Mouse (Mus musculus): ENCODE measurements around the gene Colgalt2. TPM values are rescaled to one million over a fixed set of nuclear protein-coding genes. Genes with fewer than 3 reads are reported as not detected.
"Not testable (repeated sequence)": the region's sequence is repeated elsewhere in the genome, so short reads cannot be mapped to it uniquely, and the experiment has no call there.

The Colgalt2 gene
- 1.7 and 2.7 TPM in 2 replicates for polyA plus RNA-seq (2014; fragmentation: Nextera tagmentation; extraction: Ambion mirVana)

- Histone ChIP-seq H3K9ac (ENCODE audit: low read length) (peak within 1 kb of the TSS; percentile 62), H3K27me3 (replicated peaks; ENCODE audit: control insufficient read depth, insufficient read depth, low read length) (peaks cover 24% of the 10 kb centered on the region), H3K4me1 (replicated peaks; ENCODE audit: control insufficient read depth, insufficient read depth, low read length) (peaks cover 7% of the 10 kb centered on the region; the same call in 1 of the 2 replicates), H3K4me2 (ENCODE audit: low read length) (peak within 1 kb of the TSS; percentile 95), H3K27ac (ENCODE audit: low read depth) (no peak within 1 kb of the TSS), H3K9me3 (ENCODE audit: control insufficient read depth, low read length) (no peaks in the 10 kb centered on the region), H3K4me3 (ENCODE audit: low read depth, low read length) (peak within 1 kb of the TSS; percentile 65), H3K36me3 (ENCODE audit: control insufficient read depth, insufficient read depth, low read length) (no peaks in the 10 kb centered on the region)
- under 1% methylated on average over 64 of the region's 70 CpGs for WGBS
- ATAC-seq (replicated peaks; ENCODE audit: low FRiP score, low TSS enrichment, low read depth) (peak; percentile 85), DNase-seq (ENCODE audit: low spot score) (peak; percentile 73)
Observed at GRCm38 (mm10) chr1:152399790-152400555, at the start of gene Colgalt2. Gene Colgalt2 (plus strand): TSS chr1:152399830.

DNA sequence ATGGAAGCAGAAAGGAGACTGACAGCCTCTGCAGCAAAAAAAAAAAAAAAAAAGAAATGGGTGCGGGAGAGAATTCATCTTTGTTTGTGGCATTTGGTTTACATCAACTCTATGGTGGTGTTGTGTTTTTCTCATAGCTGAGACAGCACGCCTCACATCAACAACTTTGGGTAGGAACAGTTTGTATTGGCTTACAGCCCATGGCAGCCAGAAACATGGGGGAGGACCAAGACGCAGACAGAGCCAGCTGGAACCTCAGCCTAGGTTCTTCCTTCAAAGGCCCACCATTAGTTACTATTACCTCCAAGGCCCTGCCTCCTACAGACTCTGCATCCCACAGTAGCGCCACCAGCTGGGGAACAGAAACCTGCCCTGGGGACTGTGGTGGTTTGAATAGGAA, 42.9 kb upstream of the Colgalt2 start:
- H3K4me2 ChIP-seq (ENCODE audit: low read length), result no peak overlapping the region
- ATAC-seq (replicated peaks; ENCODE audit: low FRiP score, low TSS enrichment, low read depth) (no peak), DNase-seq (ENCODE audit: low spot score) (no peak)
- H3K9me3 ChIP-seq (ENCODE audit: control insufficient read depth, low read length), result no peaks in the 10 kb centered on the region
- H3K9ac ChIP-seq (ENCODE audit: low read length), result no peak overlapping the region
- H3K4me3 ChIP-seq (ENCODE audit: low read depth, low read length), result no peak overlapping the region
- 73% methylated on average over 4 of the region's 4 CpGs for WGBS
- no peaks in the 10 kb centered on the region for H3K27me3 ChIP-seq (replicated peaks; ENCODE audit: control insufficient read depth, insufficient read depth, low read length)
- no peaks in the 10 kb centered on the region for H3K4me1 ChIP-seq (replicated peaks; ENCODE audit: control insufficient read depth, insufficient read depth, low read length)
- no peak overlapping the region for H3K27ac ChIP-seq (ENCODE audit: low read depth)
- H3K36me3 ChIP-seq (ENCODE audit: control insufficient read depth, insufficient read depth, low read length), result no peaks in the 10 kb centered on the region

DNA sequence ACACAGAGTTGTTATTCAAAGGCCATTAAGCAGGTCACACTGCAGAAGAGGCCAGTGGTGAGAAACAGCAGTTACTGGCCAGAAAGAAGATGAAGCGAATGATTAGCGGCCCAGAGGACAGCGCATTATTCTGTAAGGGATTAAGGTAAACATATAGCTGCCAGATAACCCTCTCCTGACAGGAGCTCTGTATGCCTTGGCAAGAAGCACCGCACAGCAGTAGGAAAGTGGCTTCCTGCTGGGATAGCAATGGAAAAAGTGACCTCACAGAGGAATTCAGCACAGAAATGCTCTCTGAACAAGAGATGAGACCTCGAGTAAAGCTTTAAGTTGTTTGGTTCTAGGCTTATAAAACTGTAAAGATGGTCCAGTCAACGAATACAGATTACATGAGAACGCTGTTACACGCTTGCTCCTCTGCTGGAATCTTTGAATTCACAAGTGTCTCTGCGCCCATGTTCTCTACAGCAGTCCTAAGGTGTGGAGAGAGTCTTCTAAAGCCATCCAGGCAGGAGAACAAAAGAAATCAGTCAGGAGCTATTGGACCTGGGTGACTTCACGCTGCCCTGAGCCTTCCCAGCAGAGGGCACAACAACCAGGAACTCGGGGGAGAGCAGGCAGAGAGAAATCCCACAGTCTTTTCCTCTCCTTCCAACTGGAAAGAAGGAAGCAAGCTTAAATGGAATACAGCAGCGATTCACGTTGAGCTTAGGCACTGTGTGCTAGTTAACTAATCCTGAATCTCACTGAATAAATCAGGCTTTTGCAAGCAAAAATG, 31.1 kb upstream of the Colgalt2 start:
- no peak; the same call in 1 of the 2 replicates for ATAC-seq (replicated peaks; ENCODE audit: low FRiP score, low TSS enrichment, low read depth)
- 36% methylated on average over 13 of the region's 13 CpGs for WGBS
- H3K27ac ChIP-seq (ENCODE audit: low read depth), result peak overlapping the region; percentile 80

GRCm38 (mm10) chr1:152369139-152369538, 30.5 kb upstream of the Colgalt2 start:
- Histone ChIP-seq H3K27me3 (replicated peaks; ENCODE audit: control insufficient read depth, insufficient read depth, low read length) (no peaks in the 10 kb centered on the region), H3K9ac (ENCODE audit: low read length) (no peak overlapping the region), H3K36me3 (ENCODE audit: control insufficient read depth, insufficient read depth, low read length) (peaks cover 26% of the 10 kb centered on the region), H3K27ac (ENCODE audit: low read depth) (0 out of 2 replicates have a peak overlapping the region, but pooled peaks have one; percentile 80), H3K4me2 (ENCODE audit: low read length) (no peak overlapping the region), H3K9me3 (ENCODE audit: control insufficient read depth, low read length) (no peaks in the 10 kb centered on the region), H3K4me3 (ENCODE audit: low read depth, low read length) (no peak overlapping the region), H3K4me1 (replicated peaks; ENCODE audit: control insufficient read depth, insufficient read depth, low read length) (no peaks in the 10 kb centered on the region; the same call in 1 of the 2 replicates)
- peak; percentile 66 for DNase-seq (ENCODE audit: low spot score)
- WGBS, result 17% methylated on average over 4 of the region's 4 CpGs
- 0 out of 2 replicates have a peak, but pooled peaks have one; percentile 15 for ATAC-seq (replicated peaks; ENCODE audit: low FRiP score, low TSS enrichment, low read depth)

More for the DNA sequence above, 31.1 kb upstream of the Colgalt2 start:
- Histone ChIP-seq H3K9me3 (ENCODE audit: control insufficient read depth, low read length) (no peaks in the 10 kb centered on the region), H3K9ac (ENCODE audit: low read length) (no peak overlapping the region), H3K36me3 (ENCODE audit: control insufficient read depth, insufficient read depth, low read length) (peaks cover 23% of the 10 kb centered on the region), H3K4me3 (ENCODE audit: low read depth, low read length) (no peak overlapping the region), H3K4me1 (replicated peaks; ENCODE audit: control insufficient read depth, insufficient read depth, low read length) (no peaks in the 10 kb centered on the region; the same call in 1 of the 2 replicates), H3K4me2 (ENCODE audit: low read length) (no peak overlapping the region), H3K27me3 (replicated peaks; ENCODE audit: control insufficient read depth, insufficient read depth, low read length) (no peaks in the 10 kb centered on the region)
- DNase-seq (ENCODE audit: low spot score), result peak; percentile 51

DNA sequence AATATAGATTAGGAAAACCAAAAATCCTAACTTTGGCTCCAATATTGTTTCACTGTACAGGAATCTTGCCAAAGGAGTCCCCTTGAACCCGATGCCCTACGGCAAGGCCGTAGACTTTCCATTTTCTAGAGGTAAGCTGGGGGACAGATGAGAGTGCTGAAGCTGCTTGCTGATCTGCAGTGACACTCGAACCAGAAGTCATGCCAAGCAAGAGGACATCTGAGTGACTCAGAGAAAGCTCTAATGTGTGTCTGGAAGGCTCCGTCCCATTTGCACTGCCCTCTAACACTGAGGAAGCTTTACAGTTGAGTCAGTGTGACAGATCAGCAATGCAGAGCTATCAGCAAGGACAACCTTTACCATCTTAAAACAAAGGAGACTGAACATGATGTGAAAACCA, 21.3 kb upstream of the Colgalt2 start:
- Histone ChIP-seq H3K36me3 (ENCODE audit: control insufficient read depth, insufficient read depth, low read length) (peaks cover 70% of the 10 kb centered on the region), H3K4me2 (ENCODE audit: low read length) (no peak overlapping the region), H3K9me3 (ENCODE audit: control insufficient read depth, low read length) (no peaks in the 10 kb centered on the region), H3K4me1 (replicated peaks; ENCODE audit: control insufficient read depth, insufficient read depth, low read length) (no peaks in the 10 kb centered on the region), H3K27ac (ENCODE audit: low read depth) (no peak overlapping the region), H3K9ac (ENCODE audit: low read length) (no peak overlapping the region), H3K27me3 (replicated peaks; ENCODE audit: control insufficient read depth, insufficient read depth, low read length) (no peaks in the 10 kb centered on the region), H3K4me3 (ENCODE audit: low read depth, low read length) (no peak overlapping the region)
- DNase-seq (ENCODE audit: low spot score) (no peak), ATAC-seq (replicated peaks; ENCODE audit: low FRiP score, low TSS enrichment, low read depth) (no peak)
- WGBS, result 92% methylated on average over 5 of the region's 5 CpGs

GRCm38 (mm10) chr1:152384589-152384988, 15.0 kb upstream of the Colgalt2 start:
- no peak overlapping the region for H3K4me3 ChIP-seq (ENCODE audit: low read depth, low read length)
- WGBS, result 100% methylated on average over 1 of the region's 1 CpGs
- no peak for ATAC-seq (replicated peaks; ENCODE audit: low FRiP score, low TSS enrichment, low read depth)

GRCm38 (mm10) chr1:152385693-152386092, 13.9 kb upstream of the Colgalt2 start:
- not testable (repeated sequence) for ATAC-seq (replicated peaks; ENCODE audit: low FRiP score, low TSS enrichment, low read depth); H3K27ac ChIP-seq (ENCODE audit: low read depth); H3K27me3 ChIP-seq (replicated peaks; ENCODE audit: control insufficient read depth, insufficient read depth, low read length); H3K9me3 ChIP-seq (ENCODE audit: control insufficient read depth, low read length); H3K4me1 ChIP-seq (replicated peaks; ENCODE audit: control insufficient read depth, insufficient read depth, low read length); DNase-seq (ENCODE audit: low spot score)
- 29% methylated on average over 2 of the region's 4 CpGs for WGBS
- peak overlapping the region; percentile 87 for H3K4me2 ChIP-seq (ENCODE audit: low read length)
- peaks cover 23% of the 10 kb centered on the region for H3K36me3 ChIP-seq (ENCODE audit: control insufficient read depth, insufficient read depth, low read length)
- H3K9ac ChIP-seq (ENCODE audit: low read length), result peak overlapping the region; percentile 63
- peak overlapping the region; percentile 88 for H3K4me3 ChIP-seq (ENCODE audit: low read depth, low read length)

More at GRCm38 (mm10) chr1:152384589-152384988, 15.0 kb upstream of the Colgalt2 start:
- no peak for DNase-seq (ENCODE audit: low spot score)
- H3K27me3 ChIP-seq (replicated peaks; ENCODE audit: control insufficient read depth, insufficient read depth, low read length), result no peaks in the 10 kb centered on the region
- H3K36me3 ChIP-seq (ENCODE audit: control insufficient read depth, insufficient read depth, low read length), result peaks cover 34% of the 10 kb centered on the region
- H3K9ac ChIP-seq (ENCODE audit: low read length), result no peak overlapping the region
- H3K4me2 ChIP-seq (ENCODE audit: low read length), result no peak overlapping the region
- H3K27ac ChIP-seq (ENCODE audit: low read depth), result no peak overlapping the region
- H3K4me1 ChIP-seq (replicated peaks; ENCODE audit: control insufficient read depth, insufficient read depth, low read length), result no peaks in the 10 kb centered on the region
- H3K9me3 ChIP-seq (ENCODE audit: control insufficient read depth, low read length), result no peaks in the 10 kb centered on the region

- H3K27ac ChIP-seq (ENCODE audit: low read depth), result no peak within 1 kb of the TSS
- ATAC-seq (replicated peaks; ENCODE audit: low FRiP score, low TSS enrichment, low read depth), result peak; percentile 98
- no peaks in the 10 kb centered on the region for H3K4me1 ChIP-seq (replicated peaks; ENCODE audit: control insufficient read depth, insufficient read depth, low read length)
- H3K36me3 ChIP-seq (ENCODE audit: control insufficient read depth, insufficient read depth, low read length), result peaks cover 19% of the 10 kb centered on the region; the same call in 1 of the 2 replicates
- peak; percentile 89 for DNase-seq (ENCODE audit: low spot score)
- H3K27me3 ChIP-seq (replicated peaks; ENCODE audit: control insufficient read depth, insufficient read depth, low read length), result no peaks in the 10 kb centered on the region
- peak within 1 kb of the TSS; percentile 87 for H3K4me2 ChIP-seq (ENCODE audit: low read length)
- no peaks in the 10 kb centered on the region for H3K9me3 ChIP-seq (ENCODE audit: control insufficient read depth, low read length)
- peak within 1 kb of the TSS; percentile 88 for H3K4me3 ChIP-seq (ENCODE audit: low read depth, low read length)
- peak within 1 kb of the TSS; percentile 63 for H3K9ac ChIP-seq (ENCODE audit: low read length)
- WGBS, result under 1% methylated on average over 57 of the region's 57 CpGs
Observed at GRCm38 (mm10) chr1:152386188-152386835, 13.3 kb upstream of the Colgalt2 start, which contains the start of gene Tsen15. Gene Tsen15 (minus strand): TSS chr1:152386688.
